Mouse (Mus musculus) liver, postnatal 0 days (tissue): Measurements from ENCODE around the gene Ccdc187.

ENCODE experiments used
- CTCF ChIP-seq: sonication (generic); IDR thresholded peaks from 2 replicates; pipeline ENCODE4 v1.5.1; 2016; ENCODE audit warnings: antibody characterized with exemption, low read depth
- EP300 ChIP-seq: IDR thresholded peaks from 2 replicates; pipeline ENCODE4 v1.6.1; 2016; ENCODE audit warnings: antibody characterized with exemption, low read depth, mild to moderate bottlenecking

GRCm38 (mm10) chr2:26208126-26208789 lies 86.1 kb downstream of the Ccdc187 start, which contains the start of gene Lhx3:
- TF ChIP-seq CTCF (no peak), EP300 (no peak)
